Mouse (Mus musculus): ENCODE measurements around the gene Nr1d1.

GRCm38 (mm10) chr11:98769007-98769954 is 5.9 kb downstream of the Nr1d1 start:
- TF ChIP-seq CTCF (IDR thresholded peaks at IDR 0.05; ENCODE audit: borderline replicate concordance, insufficient read depth, low read length) (no peak), POLR2A (IDR thresholded peaks at IDR 0.05; ENCODE audit: low read depth, low read length) (no peak)

All from embryonic fibroblast, embryonic 13.5 days (primary cell).